Mouse (Mus musculus) thymus, adult 2 months (tissue): Measurements from ENCODE around the gene Bcap31.

ENCODE experiments used
- CTCF ChIP-seq: fragments of 200-500 bp; IDR thresholded peaks from 2 replicates; pipeline ENCODE4 v1.5.1; 2012; ENCODE audit warnings: mild to moderate bottlenecking, control low read depth, low read length, moderate library complexity, borderline replicate concordance; ENCODE audit not compliant: control insufficient read depth, poor library complexity, insufficient read depth; ENCODE audit errors: extremely low read depth
- POLR2A ChIP-seq: fragments of 200-500 bp; IDR thresholded peaks from 2 replicates; pipeline ENCODE4 v1.6.1; 2012; ENCODE audit warnings: mild to moderate bottlenecking, low read length, control low read depth, moderate library complexity; ENCODE audit not compliant: control insufficient read depth, poor library complexity, insufficient read depth; ENCODE audit errors: extremely low read depth

DNA sequence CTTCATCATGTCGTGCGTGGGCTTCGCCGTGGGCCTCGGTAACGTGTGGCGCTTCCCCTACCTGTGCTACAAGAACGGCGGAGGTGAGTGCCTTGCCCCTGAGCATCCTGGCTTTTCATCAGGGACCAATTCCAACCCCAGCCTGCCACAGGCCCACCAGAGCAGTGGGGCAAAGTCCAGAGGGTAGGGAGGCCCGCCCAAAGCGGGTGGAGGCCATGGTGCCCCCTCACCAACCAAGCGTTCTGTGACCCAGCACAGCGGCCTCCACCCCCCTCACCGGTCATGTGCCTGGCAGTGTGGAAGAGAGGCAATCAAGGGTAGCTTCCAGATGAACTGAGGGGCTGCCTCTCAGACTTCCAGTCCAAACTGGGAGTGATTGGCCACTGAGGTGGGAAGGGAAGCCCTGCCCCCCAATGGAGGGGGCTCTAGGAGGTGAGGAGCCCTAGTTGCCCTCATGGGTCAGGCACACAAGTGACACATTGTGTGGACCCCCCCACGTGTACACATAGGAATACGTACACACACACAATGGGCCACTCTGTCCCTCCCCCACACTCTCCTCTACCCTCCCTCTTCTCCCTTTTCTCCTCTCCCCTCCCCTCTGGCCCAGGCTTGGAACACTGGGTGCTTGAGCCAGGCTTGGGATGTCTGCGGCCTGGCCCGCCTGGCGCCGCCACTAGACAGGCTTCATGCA lies 41.9 kb downstream of the Bcap31 start:
- TF ChIP-seq POLR2A, result no peak
- no peak for TF ChIP-seq CTCF
